Comparison of ENCODE assay signal across 7 mouse cellular contexts in the genomic region with DNA sequence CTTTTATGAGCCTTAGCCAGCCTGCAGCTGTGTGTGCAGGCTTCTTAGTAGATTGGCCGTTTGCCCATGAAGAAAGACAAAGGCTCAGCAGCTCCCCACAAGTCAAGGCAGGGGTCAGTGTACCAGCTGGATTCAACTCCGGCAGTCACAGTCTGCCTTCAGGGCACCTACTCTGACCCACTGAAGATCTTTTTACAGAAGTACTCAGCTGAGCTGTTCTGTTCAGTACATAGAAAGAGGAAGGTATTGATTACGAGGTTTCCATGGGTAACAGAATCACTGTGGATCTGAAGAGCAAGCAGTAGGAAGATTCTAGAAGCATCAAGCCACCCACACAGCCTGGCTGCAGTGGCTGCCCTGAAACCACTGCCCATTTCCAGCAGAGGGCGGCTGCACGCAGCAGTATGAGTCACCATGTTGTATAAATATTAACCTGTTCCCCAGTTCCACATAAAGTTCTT.
DNase-seq lines count a peak whose midpoint lies in the region; ATAC-seq and TF ChIP-seq lines count a peak whose summit lies in the region.

No protein-coding gene starts in this region.

- no peak overlapping the region for H3K4me2 ChIP-seq in hindbrain, embryonic 13.5 days
- no peak overlapping the region for H3K4me2 ChIP-seq in limb, embryonic 12.5 days

- H3K27ac ChIP-seq in hindbrain, embryonic 13.5 days, result peak overlapping the region; percentile 13; the same call in 1 of the 2 replicates
- peak overlapping the region; percentile 85 for H3K27ac ChIP-seq in limb, embryonic 12.5 days
- peak overlapping the region; percentile 56; the same call in 1 of the 2 replicates for H3K27ac ChIP-seq in olfactory bulb, adult 2 months (ENCODE audit: insufficient read depth, low read depth, low read length)

- DNase-seq in 3T3-L1 (ENCODE audit: low read depth, low spot score) (peak; percentile 68), 416B (ENCODE audit: low read depth) (peak; percentile 25)
- DNase-seq in cerebellum, postnatal 25 days, result peak; percentile 52 to 66
- DNase-seq in thymus, postnatal 10 days (ENCODE audit: low spot score in 2 of 2), result no peak

- H3K9me3 ChIP-seq in hindbrain, embryonic 13.5 days, result no peaks in the 10 kb centered on the region
- H3K9me3 ChIP-seq in limb, embryonic 12.5 days, result no peaks in the 10 kb centered on the region

- no peak for TF ChIP-seq POLR2A in olfactory bulb, adult 2 months (IDR thresholded peaks at IDR 0.05; ENCODE audit: insufficient read depth, low read depth, low read length)

- peaks cover 13% of the 10 kb centered on the region for H3K4me1 ChIP-seq in hindbrain, embryonic 13.5 days (replicated peaks)
- peaks cover 11% of the 10 kb centered on the region for H3K4me1 ChIP-seq in limb, embryonic 12.5 days (replicated peaks)
- H3K4me1 ChIP-seq in olfactory bulb, adult 2 months (ENCODE audit: control insufficient read depth, insufficient read depth, low read length), result peaks cover 7% of the 10 kb centered on the region

- H3K4me3 ChIP-seq in hindbrain, embryonic 13.5 days, result no peak overlapping the region
- no peak overlapping the region for H3K4me3 ChIP-seq in limb, embryonic 12.5 days (replicated peaks)
- H3K4me3 ChIP-seq in olfactory bulb, adult 2 months (ENCODE audit: insufficient read depth, low read depth, low read length), result no peak overlapping the region

- TF ChIP-seq CTCF in olfactory bulb, adult 2 months (IDR thresholded peaks at IDR 0.05; ENCODE audit: insufficient read depth, low read depth, low read length), result peak; percentile 43; the same call in 1 of the 2 replicates

- peak; percentile 79 for ATAC-seq in hindbrain, embryonic 13.5 days (ENCODE audit: low FRiP score)
- peak; percentile 83 for ATAC-seq in limb, embryonic 12.5 days (ENCODE audit: insufficient number of reproducible peaks, insufficient read depth, low FRiP score, low TSS enrichment, low read depth)

- H3K27me3 ChIP-seq in hindbrain, embryonic 13.5 days, result no peaks in the 10 kb centered on the region
- H3K27me3 ChIP-seq in limb, embryonic 12.5 days, result no peaks in the 10 kb centered on the region

- WGBS in hindbrain, embryonic 13.5 days, result 44% methylated on average over 5 of the region's 5 CpGs
- 37% methylated on average over 5 of the region's 5 CpGs for WGBS in limb, embryonic 12.5 days
- 7% methylated on average over 5 of the region's 5 CpGs for WGBS in olfactory bulb, adult 2 months

- peaks cover 30% of the 10 kb centered on the region for H3K36me3 ChIP-seq in hindbrain, embryonic 13.5 days
- peaks cover 12% of the 10 kb centered on the region for H3K36me3 ChIP-seq in limb, embryonic 12.5 days

- H3K9ac ChIP-seq in hindbrain, embryonic 13.5 days, result no peak overlapping the region
- H3K9ac ChIP-seq in limb, embryonic 12.5 days (replicated peaks), result no peak overlapping the region

Comparison
In these comparisons a context has a peak if more than half of its experiments do, and no peak if none do; other contexts are left out.
1. DNase-seq: peak in 3T3-L1 (single experiment), 416B (single experiment) and cerebellum, postnatal 25 days (2 of 2); none in thymus, postnatal 10 days (0 of 2).
2. H3K27ac ChIP-seq: peak in every context shown above with its lines; median percentile 85 in limb, embryonic 12.5 days; 56 in olfactory bulb, adult 2 months; 13 in hindbrain, embryonic 13.5 days.